ENCODE assay signal across 7 mouse cellular contexts in the genomic region with DNA sequence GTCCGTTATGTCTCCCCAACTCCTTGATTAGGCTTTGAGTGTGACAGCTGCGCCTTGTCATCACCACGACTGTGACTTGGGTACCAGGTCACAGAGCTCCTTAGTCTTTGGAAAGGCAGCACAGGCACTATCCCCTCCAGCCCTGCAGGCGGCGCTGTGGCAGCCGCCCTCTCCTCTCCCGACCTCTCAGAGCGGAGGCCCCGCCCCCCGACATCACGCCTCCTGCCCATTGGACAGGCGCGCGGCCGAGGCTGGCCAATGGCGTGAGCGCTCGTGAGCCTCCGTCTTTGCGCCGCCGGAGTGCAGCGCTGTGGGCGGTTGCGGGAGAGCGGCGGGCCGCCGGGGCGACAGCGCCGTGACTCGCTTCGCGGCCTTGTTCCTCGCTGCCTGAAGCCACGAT. TPM values are rescaled to one million over a fixed set of nuclear protein-coding genes. Genes with fewer than 3 reads are reported as not detected.
DNase-seq lines count a peak whose midpoint lies in the region; ATAC-seq lines count a peak whose summit lies in the region.

A gene (plus strand): TSS at position 232 of the 400 bp plus-strand sequence.

- under 1% methylated on average over 37 of the region's 37 CpGs for WGBS in embryonic facial prominence, embryonic 11.5 days
- under 1% methylated on average over 37 of the region's 37 CpGs for WGBS in limb, embryonic 11.5 days
- under 1% methylated on average over 37 of the region's 37 CpGs for WGBS in midbrain, embryonic 14.5 days

- no peaks in the 10 kb centered on the region; the same call in 1 of the 2 replicates for H3K36me3 ChIP-seq in embryonic facial prominence, embryonic 11.5 days (replicated peaks; ENCODE audit: control insufficient read depth, insufficient read depth, low read depth, low read length)
- no peaks in the 10 kb centered on the region; the same call in 1 of the 2 replicates for H3K36me3 ChIP-seq in limb, embryonic 11.5 days (ENCODE audit: control insufficient read depth, insufficient read depth, low read length)
- H3K36me3 ChIP-seq in midbrain, embryonic 14.5 days (ENCODE audit: control insufficient read depth, insufficient read depth, low read length) = peaks cover 8% of the 10 kb centered on the region

- peak; percentile 99 for DNase-seq in adrenal gland, postnatal 14 days
- DNase-seq in embryonic facial prominence, embryonic 11.5 days (ENCODE audit: low spot score) = peak; percentile 98
- DNase-seq in heart, adult 11 months = peak; percentile 100
- DNase-seq in kidney, adult 18-20 months = peak; percentile 98
- peak; percentile 98 for DNase-seq in limb, embryonic 11.5 days (ENCODE audit: low spot score)
- DNase-seq in midbrain, embryonic 14.5 days = peak; percentile 100
- peak; percentile 96 to 97 for DNase-seq in spleen, adult 18-20 months

- no peaks in the 10 kb centered on the region for H3K9me3 ChIP-seq in embryonic facial prominence, embryonic 11.5 days (replicated peaks; ENCODE audit: control insufficient read depth, low read length)
- no peaks in the 10 kb centered on the region for H3K9me3 ChIP-seq in limb, embryonic 11.5 days (ENCODE audit: control insufficient read depth, low read length)
- no peaks in the 10 kb centered on the region for H3K9me3 ChIP-seq in midbrain, embryonic 14.5 days (ENCODE audit: control insufficient read depth, low read length)

- H3K27ac ChIP-seq in embryonic facial prominence, embryonic 11.5 days (replicated peaks; ENCODE audit: low read depth, low read length) = peak within 1 kb of the TSS; percentile 52
- H3K27ac ChIP-seq in limb, embryonic 11.5 days (replicated peaks; ENCODE audit: low read depth, low read length) = peak within 1 kb of the TSS; percentile 33; the same call in 1 of the 2 replicates
- peak within 1 kb of the TSS; percentile 77 for H3K27ac ChIP-seq in midbrain, embryonic 14.5 days (replicated peaks; ENCODE audit: low read depth, low read length)

- peak; percentile 98 for ATAC-seq in embryonic facial prominence, embryonic 11.5 days (replicated peaks; ENCODE audit: insufficient number of reproducible peaks, low FRiP score, low TSS enrichment, low read depth)
- ATAC-seq in limb, embryonic 11.5 days (ENCODE audit: insufficient number of reproducible peaks, low FRiP score, low TSS enrichment, low read depth) = peak; percentile 98
- peak; percentile 99 for ATAC-seq in midbrain, embryonic 14.5 days (ENCODE audit: low FRiP score, low TSS enrichment)

- H3K4me1 ChIP-seq in embryonic facial prominence, embryonic 11.5 days (ENCODE audit: control insufficient read depth, insufficient read depth, low read length) = no peaks in the 10 kb centered on the region
- H3K4me1 ChIP-seq in limb, embryonic 11.5 days (ENCODE audit: control insufficient read depth, insufficient read depth, low read length) = peaks cover 6% of the 10 kb centered on the region
- peaks cover 10% of the 10 kb centered on the region; the same call in 1 of the 2 replicates for H3K4me1 ChIP-seq in midbrain, embryonic 14.5 days (ENCODE audit: control insufficient read depth, insufficient read depth, low read length)

- peak within 1 kb of the TSS; percentile 19 for H3K4me2 ChIP-seq in embryonic facial prominence, embryonic 11.5 days (ENCODE audit: low read depth, low read length)
- H3K4me2 ChIP-seq in limb, embryonic 11.5 days (ENCODE audit: low read depth, severe bottlenecking) = peak within 1 kb of the TSS; percentile 65
- peak within 1 kb of the TSS; percentile 70 for H3K4me2 ChIP-seq in midbrain, embryonic 14.5 days (ENCODE audit: low read length)

- no peaks in the 10 kb centered on the region for H3K27me3 ChIP-seq in embryonic facial prominence, embryonic 11.5 days (ENCODE audit: control insufficient read depth, insufficient read depth, low read length)
- no peaks in the 10 kb centered on the region for H3K27me3 ChIP-seq in limb, embryonic 11.5 days (ENCODE audit: control insufficient read depth, insufficient read depth, low read length)
- H3K27me3 ChIP-seq in midbrain, embryonic 14.5 days (ENCODE audit: control insufficient read depth, insufficient read depth, low read length) = no peaks in the 10 kb centered on the region

- H3K9ac ChIP-seq in embryonic facial prominence, embryonic 11.5 days (replicated peaks; ENCODE audit: low read length) = peak within 1 kb of the TSS; percentile 76
- peak within 1 kb of the TSS; percentile 70 for H3K9ac ChIP-seq in limb, embryonic 11.5 days (ENCODE audit: low read length)
- peak within 1 kb of the TSS; percentile 72 for H3K9ac ChIP-seq in midbrain, embryonic 14.5 days (replicated peaks; ENCODE audit: low read length)

- H3K4me3 ChIP-seq in embryonic facial prominence, embryonic 11.5 days (ENCODE audit: low read depth, low read length) = peak within 1 kb of the TSS; percentile 79
- H3K4me3 ChIP-seq in limb, embryonic 11.5 days (ENCODE audit: low read depth, low read length) = peak within 1 kb of the TSS; percentile 86
- H3K4me3 ChIP-seq in midbrain, embryonic 14.5 days (replicated peaks; ENCODE audit: low read depth, low read length) = peak within 1 kb of the TSS; percentile 84

RNA-seq across cellular contexts. Expression of the gene that starts here (rescaled TPM):
- total RNA-seq in adrenal gland, postnatal 14 days (2021) = 48.0 and 56.0 TPM in 2 replicates
- 188 and 200 TPM in 2 replicates for polyA plus RNA-seq in embryonic facial prominence, embryonic 11.5 days (2014; fragmentation: Nextera tagmentation; extraction: Ambion mirVana)
- polyA plus RNA-seq in limb, embryonic 11.5 days (2014; fragmentation: Nextera tagmentation; extraction: Ambion mirVana) = 178 and 179 TPM in 2 replicates
- polyA plus RNA-seq in midbrain, embryonic 14.5 days (2014; fragmentation: Nextera tagmentation; extraction: Ambion mirVana) = 151 and 155 TPM in 2 replicates

Comparison
In these comparisons a context has a peak if more than half of its experiments do, and no peak if none do; other contexts are left out.
1. Peak in every context shown above with its lines: DNase-seq, ATAC-seq, H3K4me3 ChIP-seq and H3K27ac ChIP-seq.
2. H3K4me2 ChIP-seq: peak in every context shown above with its lines; median percentile 70 in midbrain, embryonic 14.5 days; 65 in limb, embryonic 11.5 days; 19 in embryonic facial prominence, embryonic 11.5 days.